7 mouse cellular contexts compared by ENCODE assay signal in genomic region chr8:11007001-11007580, GRCm38 (mm10). TPM values are rescaled to one million over a fixed set of nuclear protein-coding genes. Genes with fewer than 3 reads are reported as not detected.
DNase-seq lines count a peak whose midpoint lies in the region; ATAC-seq and TF ChIP-seq lines count a peak whose summit lies in the region.

No protein-coding gene starts in this region.

- H3K27me3 ChIP-seq in intestine, postnatal 0 days (replicated peaks; ENCODE audit: control insufficient read depth, insufficient read depth, low read length) = no peaks in the 10 kb centered on the region
- no peaks in the 10 kb centered on the region; the same call in 1 of the 2 replicates for H3K27me3 ChIP-seq in midbrain, embryonic 11.5 days (ENCODE audit: control insufficient read depth, insufficient read depth, low read length)

- DNase-seq in adrenal gland, adult 2 months = peak; percentile 93
- DNase-seq in embryo, embryonic 11.5 days (ENCODE audit: low read depth, low spot score) = peak; percentile 84
- DNase-seq in gastrocnemius, postnatal 4 days (ENCODE audit: low spot score in 2 of 2) = peak; percentile 80 to 89
- peak; percentile 93 for DNase-seq in left cerebral cortex, postnatal 4 days
- DNase-seq in midbrain, embryonic 11.5 days (ENCODE audit: low spot score, missing footprints) = peak; percentile 97
- peak; percentile 89 for DNase-seq in right cerebral cortex, postnatal 4 days

- peaks cover 24% of the 10 kb centered on the region for H3K36me3 ChIP-seq in intestine, postnatal 0 days (ENCODE audit: control insufficient read depth, insufficient read depth)
- H3K36me3 ChIP-seq in midbrain, embryonic 11.5 days (ENCODE audit: control insufficient read depth, insufficient read depth, low read length) = no peaks in the 10 kb centered on the region; the same call in 1 of the 2 replicates

- peaks cover 11% of the 10 kb centered on the region for H3K4me1 ChIP-seq in intestine, postnatal 0 days (replicated peaks; ENCODE audit: control insufficient read depth, insufficient read depth, low read length)
- H3K4me1 ChIP-seq in midbrain, embryonic 11.5 days (ENCODE audit: control insufficient read depth, insufficient read depth, low read length) = peaks cover 60% of the 10 kb centered on the region

- peak overlapping the region; percentile 96 for H3K4me2 ChIP-seq in intestine, postnatal 0 days (replicated peaks; ENCODE audit: low read depth)
- peak overlapping the region; percentile 94 for H3K4me2 ChIP-seq in midbrain, embryonic 11.5 days

- peak overlapping the region; percentile 95 for H3K9ac ChIP-seq in intestine, postnatal 0 days (ENCODE audit: low read depth, low read length)
- peak overlapping the region; percentile 84 for H3K9ac ChIP-seq in midbrain, embryonic 11.5 days (ENCODE audit: low read length)

- H3K9me3 ChIP-seq in intestine, postnatal 0 days (ENCODE audit: control insufficient read depth) = no peaks in the 10 kb centered on the region
- no peaks in the 10 kb centered on the region for H3K9me3 ChIP-seq in midbrain, embryonic 11.5 days (ENCODE audit: control insufficient read depth, low read length)

- ATAC-seq in intestine, postnatal 0 days = peak; percentile 25; the same call in 1 of the 2 replicates
- ATAC-seq in midbrain, embryonic 11.5 days (ENCODE audit: low FRiP score) = peak; percentile 63

- 3% methylated on average over 45 of the region's 56 CpGs for WGBS in intestine, postnatal 0 days
- 0% methylated on average over 48 of the region's 56 CpGs for WGBS in midbrain, embryonic 11.5 days

- intact Hi-C loops in left cerebral cortex, postnatal 4 days (cut with DNase I) = loop anchor here (5.0 to 10.0 kb wide), 3 partner anchors 132 to 430 kb away; no protein-coding TSS in a partner anchor

- peak overlapping the region; percentile 89 for H3K4me3 ChIP-seq in intestine, postnatal 0 days (ENCODE audit: low read depth, low read length)
- peak overlapping the region; percentile 70 for H3K4me3 ChIP-seq in midbrain, embryonic 11.5 days (ENCODE audit: low read depth, low read length)

- H3K27ac ChIP-seq in intestine, postnatal 0 days (ENCODE audit: low read depth, low read length) = peak overlapping the region; percentile 98
- H3K27ac ChIP-seq in midbrain, embryonic 11.5 days (ENCODE audit: low read depth, low read length) = peak overlapping the region; percentile 96; the same call in 1 of the 2 replicates

- TF ChIP-seq CTCF in intestine, postnatal 0 days (IDR thresholded peaks at IDR 0.05; ENCODE audit: low read depth) = peak; percentile 93

RNA-seq across cellular contexts. Expression of gene Irs2, which starts 1.2 kb away (rescaled TPM):
- 10 to 100 TPM; 29.8 to 37.6 TPM for total RNA-seq in adrenal gland, adult 2 months (2021)
- 17.7 and 19.6 TPM in 2 replicates for polyA plus RNA-seq in adrenal gland, adult 2 months (2012; rRNA removed)
- total RNA-seq in gastrocnemius, postnatal 4 days (2021) = 10 to 100 TPM; 15.8 to 16.5 TPM
- 6.0 and 7.7 TPM in 2 replicates for polyA plus RNA-seq in intestine, postnatal 0 days (2015; fragmentation: Nextera tagmentation; extraction: Ambion mirVana)
- total RNA-seq in left cerebral cortex, postnatal 4 days (2021) = 10 to 100 TPM; 35.8 to 37.0 TPM
- 5.2 and 6.2 TPM in 2 replicates for polyA plus RNA-seq in midbrain, embryonic 11.5 days (2014; fragmentation: Nextera tagmentation; extraction: Ambion mirVana)

Comparison
In these comparisons a context has a peak if more than half of its experiments do, and no peak if none do; other contexts are left out.
1. Peak in every context shown above with its lines: DNase-seq, ATAC-seq, H3K4me3 ChIP-seq and H3K27ac ChIP-seq.